Mouse (Mus musculus): Measurements from ENCODE around the gene Rdh1. TPM values are rescaled to one million over a fixed set of nuclear protein-coding genes. Genes with fewer than 3 reads are reported as not detected.

Gene Rdh1
- under 1 TPM; 0.05 to 0.06 TPM for total RNA-seq (2021)
- long read RNA-seq, experiment 1: 0 reads
- long read RNA-seq, experiment 2: 0 reads

DNA sequence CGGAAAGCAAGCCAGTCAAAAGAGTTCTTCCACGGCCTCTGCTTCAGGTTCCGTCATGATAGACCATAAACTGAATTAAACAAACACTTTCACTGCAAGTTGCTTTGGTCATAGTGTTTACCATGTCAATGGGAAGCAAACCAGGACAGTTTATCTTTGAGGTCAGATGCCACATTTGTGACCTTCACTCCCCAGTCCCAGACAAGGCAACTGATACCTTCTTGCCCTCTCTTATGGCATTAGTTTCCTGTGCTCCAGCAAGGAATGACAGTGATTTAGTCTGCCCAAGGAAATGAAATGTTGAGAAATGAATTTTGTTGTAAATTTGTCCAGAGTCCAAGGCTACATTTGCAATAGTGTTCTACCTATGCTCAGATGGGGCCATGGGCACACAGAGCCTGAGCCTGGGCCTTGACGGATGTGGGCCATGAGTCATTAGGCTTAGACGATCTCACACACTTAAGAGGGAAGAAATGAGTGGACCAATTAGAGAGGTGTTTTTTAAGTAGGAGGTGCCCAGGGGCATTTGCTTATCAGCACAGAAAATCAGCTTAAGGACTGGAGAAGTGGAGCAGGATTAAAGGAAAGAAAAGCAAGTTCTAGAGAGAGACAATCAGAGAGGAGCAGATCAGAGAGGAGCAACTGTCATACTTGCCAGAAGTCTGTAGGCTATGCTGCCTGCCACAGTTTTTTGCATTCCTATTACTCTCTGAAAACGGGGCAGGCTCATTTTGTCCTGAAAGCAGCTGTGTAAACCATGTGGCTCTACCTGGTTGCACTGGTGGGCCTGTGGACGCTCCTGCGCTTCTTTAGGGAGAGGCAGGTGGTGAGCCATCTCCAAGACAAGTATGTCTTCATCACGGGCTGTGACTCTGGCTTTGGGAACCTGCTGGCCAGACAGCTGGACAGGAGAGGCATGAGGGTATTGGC, at the start of gene Rdh1, which contains the start of gene Rdh16f1:
Gene Rdh1, plus strand, starts transcription at position 541 of the 930 bp plus-strand sequence.
Gene Rdh16f1, plus strand, starts transcription at position 607 of the 930 bp plus-strand sequence.
- TF ChIP-seq CTCF (IDR thresholded peaks at IDR 0.05): no peak
- no peak for DNase-seq
- Histone ChIP-seq H3K4me3 (no peak within 1 kb of the TSS), H3K27ac (no peak within 1 kb of the TSS)
- intact Hi-C loops (cut with DNase I): no loop called here

GRCm38 (mm10) chr10:127710331-127710730, 49.2 kb upstream of the Rdh1 start:
- no peak for DNase-seq
- no peak overlapping the region for H3K4me3 ChIP-seq
- H3K27ac ChIP-seq: no peak overlapping the region
- intact Hi-C loops (cut with DNase I): no loop called here
- TF ChIP-seq CTCF (IDR thresholded peaks at IDR 0.05): no peak

DNA sequence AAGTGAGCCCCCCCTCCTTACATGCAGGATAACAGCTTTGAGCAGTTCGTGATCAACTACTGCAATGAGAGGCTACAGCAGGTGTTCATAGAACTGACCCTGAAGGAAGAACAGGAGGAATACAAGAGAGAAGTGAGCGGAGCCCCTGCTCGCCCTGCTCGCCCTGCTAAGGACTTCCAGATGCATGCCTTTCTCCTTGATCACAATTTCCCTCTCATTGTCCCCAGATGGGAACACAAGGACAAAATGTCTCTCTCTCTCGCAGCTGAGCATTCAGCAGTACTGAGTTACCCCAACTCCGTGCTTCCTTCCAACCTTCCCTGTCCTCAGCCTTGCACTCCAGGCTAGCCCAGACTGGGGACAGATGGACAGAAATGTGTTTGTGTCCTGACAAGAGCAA, 46.8 kb upstream of the Rdh1 start:
- DNase-seq: no peak
- no peak overlapping the region for H3K27ac ChIP-seq
- no peak overlapping the region for H3K4me3 ChIP-seq
- no peak for TF ChIP-seq CTCF (IDR thresholded peaks at IDR 0.05)
- intact Hi-C loops (cut with DNase I): no loop called here

DNA sequence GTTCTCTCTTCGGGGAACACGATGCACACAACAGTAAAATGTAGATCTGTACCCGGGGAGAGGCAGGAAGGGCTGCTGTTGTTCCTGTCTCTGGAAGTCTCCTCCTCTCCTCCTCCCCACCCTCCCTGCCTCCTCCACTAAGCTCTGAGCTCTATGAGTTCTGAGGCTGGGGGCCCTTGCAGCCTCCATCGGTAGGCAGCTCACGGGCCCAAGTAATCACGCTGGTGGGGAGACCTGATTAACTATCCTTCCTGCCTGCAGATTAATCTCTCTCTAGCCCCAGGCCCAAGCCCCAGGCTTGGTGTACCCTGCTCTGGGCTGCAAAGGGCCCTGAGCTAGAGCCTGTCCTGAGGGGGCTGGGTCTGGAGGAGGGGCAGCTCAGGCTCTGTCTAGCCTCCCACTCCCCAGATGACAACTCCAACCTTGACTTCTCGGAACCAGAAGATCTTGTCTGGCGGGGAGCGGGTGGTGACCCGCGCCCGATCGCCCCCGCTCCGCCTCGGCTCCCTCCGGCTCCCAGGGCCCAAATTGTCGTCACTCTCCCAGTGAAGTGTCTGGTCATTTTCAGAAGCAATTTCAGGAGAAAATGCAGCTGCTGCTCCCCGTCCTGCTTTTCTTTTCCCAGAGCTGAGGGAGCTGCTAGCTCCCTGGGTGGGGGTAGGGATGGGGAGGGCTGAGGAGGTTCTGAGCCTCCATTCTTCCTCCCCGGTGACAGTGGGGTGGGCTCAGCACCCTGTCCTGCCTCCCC, 37.7 kb upstream of the Rdh1 start:
- DNase-seq: no peak
- intact Hi-C loops (cut with DNase I): no loop called here
- Histone ChIP-seq H3K27ac (peak overlapping the region; percentile 49; the same call in 1 of the 2 replicates), H3K4me3 (peak overlapping the region; percentile 50)
- no peak for TF ChIP-seq CTCF (IDR thresholded peaks at IDR 0.05)

DNA sequence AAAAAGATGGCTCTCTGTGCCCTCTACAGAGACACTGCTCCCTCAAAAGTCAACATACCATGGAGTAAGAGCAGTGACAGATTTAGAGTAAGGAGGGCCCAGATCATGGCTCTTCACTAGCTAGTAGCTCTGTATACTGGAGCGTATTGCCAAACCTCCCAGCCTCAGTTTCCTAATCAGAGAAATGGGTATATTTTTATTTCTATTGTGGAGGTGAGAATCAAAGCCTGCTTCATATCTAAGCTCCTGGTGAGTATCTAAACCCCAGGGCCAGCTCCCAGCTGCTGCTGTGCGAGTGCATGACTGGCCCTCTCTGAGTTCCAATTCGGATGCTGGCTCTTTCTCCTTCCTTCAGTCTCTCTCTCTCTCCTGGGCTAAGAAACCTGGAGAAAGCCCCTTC, 35.3 kb upstream of the Rdh1 start, which contains the start of gene Tac2:
Gene Tac2, plus strand, starts transcription at position 301 of the 400 bp plus-strand sequence.
- intact Hi-C loops (cut with DNase I): no loop called here
- no peak for DNase-seq
- H3K27ac ChIP-seq: no peak within 1 kb of the TSS
- no peak within 1 kb of the TSS for H3K4me3 ChIP-seq
- no peak for TF ChIP-seq CTCF (IDR thresholded peaks at IDR 0.05)

GRCm38 (mm10) chr10:127725136-127725535, 34.4 kb upstream of the Rdh1 start:
- intact Hi-C loops (cut with DNase I): no loop called here
- DNase-seq: no peak
- H3K27ac ChIP-seq: no peak overlapping the region
- no peak for TF ChIP-seq CTCF (IDR thresholded peaks at IDR 0.05)
- H3K4me3 ChIP-seq: no peak overlapping the region

GRCm38 (mm10) chr10:127728437-127728836, 31.1 kb upstream of the Rdh1 start:
- TF ChIP-seq CTCF (IDR thresholded peaks at IDR 0.05): no peak
- intact Hi-C loops (cut with DNase I): no loop called here
- no peak overlapping the region for H3K4me3 ChIP-seq
- no peak for DNase-seq
- H3K27ac ChIP-seq: no peak overlapping the region

- no peak for TF ChIP-seq CTCF (IDR thresholded peaks at IDR 0.05)
- DNase-seq: no peak
- H3K27ac ChIP-seq: no peak overlapping the region
- intact Hi-C loops (cut with DNase I): no loop called here
- no peak overlapping the region for H3K4me3 ChIP-seq
Observed at GRCm38 (mm10) chr10:127730285-127730932, 29.1 kb upstream of the Rdh1 start.

- DNase-seq: no peak
- H3K27ac ChIP-seq: no peak overlapping the region
- TF ChIP-seq CTCF (IDR thresholded peaks at IDR 0.05): no peak
- intact Hi-C loops (cut with DNase I): no loop called here
- H3K4me3 ChIP-seq: no peak overlapping the region
Observed at GRCm38 (mm10) chr10:127730933-127731310, 28.6 kb upstream of the Rdh1 start.

DNA sequence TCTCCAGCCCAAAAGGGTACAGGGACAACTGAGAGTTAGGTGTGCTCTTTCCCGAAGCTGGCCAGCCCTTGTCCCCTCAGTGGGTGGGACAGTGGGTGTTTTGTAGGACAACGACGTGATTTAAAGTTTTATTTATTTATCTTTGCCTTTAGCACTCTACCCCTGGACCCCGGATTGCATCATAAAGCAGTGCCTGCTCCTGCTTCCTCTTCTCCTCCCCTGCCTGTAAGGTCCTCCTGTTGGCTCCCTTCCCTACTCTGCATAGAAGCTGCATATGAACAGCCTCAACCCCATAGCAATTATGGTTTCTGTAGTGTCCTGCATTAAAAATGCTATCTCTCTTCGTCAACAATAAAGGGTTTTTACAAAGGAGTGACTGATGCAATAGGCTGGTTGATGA, 28.1 kb upstream of the Rdh1 start:
- intact Hi-C loops (cut with DNase I): no loop called here
- Histone ChIP-seq H3K4me3 (no peak overlapping the region), H3K27ac (no peak overlapping the region)
- no peak for DNase-seq
- TF ChIP-seq CTCF (IDR thresholded peaks at IDR 0.05): no peak

DNA sequence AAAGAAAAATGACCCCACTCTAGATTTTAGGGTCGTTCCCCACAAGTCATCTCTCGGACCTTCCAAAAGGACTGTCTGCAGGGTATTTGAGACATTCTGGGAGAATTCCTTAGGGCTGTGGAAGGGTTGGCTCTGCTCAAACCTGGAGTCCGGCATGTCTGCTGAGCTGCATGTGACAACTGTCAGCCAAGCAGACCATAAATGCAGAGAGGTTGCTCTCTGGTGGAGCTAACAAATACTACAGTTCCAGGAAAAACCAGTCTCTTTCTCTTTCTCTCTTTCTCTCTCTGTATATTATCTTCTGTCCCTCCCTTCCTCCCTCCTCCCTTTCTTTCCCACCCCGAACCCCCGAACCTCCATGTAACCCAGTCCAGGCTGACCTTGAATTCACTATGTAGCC, 25.1 kb upstream of the Rdh1 start:
- no peak overlapping the region for H3K4me3 ChIP-seq
- intact Hi-C loops (cut with DNase I): no loop called here
- DNase-seq: no peak
- peak; percentile 20; the same call in 1 of the 2 replicates for TF ChIP-seq CTCF (IDR thresholded peaks at IDR 0.05)
- no peak overlapping the region for H3K27ac ChIP-seq

GRCm38 (mm10) chr10:127736266-127736665, 23.3 kb upstream of the Rdh1 start:
- intact Hi-C loops (cut with DNase I): loop anchor here (5.0 kb wide), 2 partner anchors 94 to 276 kb away; partner anchors contain the start of gene Stat6
- no peak for TF ChIP-seq CTCF (IDR thresholded peaks at IDR 0.05)
- no peak overlapping the region for H3K27ac ChIP-seq
- no peak for DNase-seq
- H3K4me3 ChIP-seq: no peak overlapping the region

Data from gastrocnemius, adult 2 months (tissue).